Mouse (Mus musculus): ENCODE measurements at regions not wholly inside any gene's neighbourhood (a gene's known extent, or its start where the extent isn't known, plus 50 kb on each side); places are given as distances from the start of the nearest gene placed in this dataset.
A peak's percentile ranks its signal among the peaks of the same experiment; 100 is the strongest.

- TF ChIP-seq CTCF (IDR thresholded peaks at IDR 0.05; ENCODE audit: low read depth) (peak; percentile 63), EP300 (optimal IDR thresholded peaks at IDR 0.05) (no peak)
Observed at GRCm38 (mm10) chr12:25180861-25181260, 83.9 kb upstream of the Id2 start.

Data from stomach, postnatal 0 days (tissue).